Mouse (Mus musculus): ENCODE measurements at regions not wholly inside any gene's neighbourhood (a gene's known extent, or its start where the extent isn't known, plus 50 kb on each side); places are given as distances from the start of the nearest gene placed in this dataset.

GRCm38 (mm10) chr8:41648276-41648675, 231.4 kb upstream of the Frg1 start:
- DNase-seq (ENCODE audit: low read depth, low spot score), result no peak

GRCm38 (mm10) chr8:41644626-41645025, 227.8 kb upstream of the Frg1 start:
- no peak for DNase-seq (ENCODE audit: low read depth, low spot score)

DNA sequence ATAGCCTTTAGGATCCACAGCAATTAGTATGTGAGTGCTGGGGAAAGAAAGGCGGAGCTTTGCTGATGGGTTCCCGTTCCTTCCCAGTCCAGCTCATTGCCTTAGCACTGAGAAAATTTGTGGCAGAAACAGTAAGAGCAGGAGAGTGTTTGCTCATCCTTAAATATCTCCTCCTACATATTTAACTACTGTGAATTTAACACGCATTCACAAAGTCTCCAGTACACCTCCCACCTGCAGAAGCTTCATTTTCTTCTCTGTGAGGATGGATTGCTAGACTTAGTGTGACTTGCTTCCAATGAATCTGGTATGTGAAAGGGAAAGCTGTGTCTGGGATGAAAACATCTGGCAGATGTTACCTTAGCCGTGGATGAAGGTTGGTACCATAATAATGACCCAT, 207.0 kb upstream of the Frg1 start:
- no peak for DNase-seq (ENCODE audit: low read depth, low spot score)

GRCm38 (mm10) chr8:41600255-41600654, 183.4 kb upstream of the Frg1 start:
- no peak for DNase-seq (ENCODE audit: low read depth, low spot score)

- no peak for DNase-seq (ENCODE audit: low read depth, low spot score)
Measured at GRCm38 (mm10) chr8:41594446-41594845, 177.6 kb upstream of the Frg1 start.

DNA sequence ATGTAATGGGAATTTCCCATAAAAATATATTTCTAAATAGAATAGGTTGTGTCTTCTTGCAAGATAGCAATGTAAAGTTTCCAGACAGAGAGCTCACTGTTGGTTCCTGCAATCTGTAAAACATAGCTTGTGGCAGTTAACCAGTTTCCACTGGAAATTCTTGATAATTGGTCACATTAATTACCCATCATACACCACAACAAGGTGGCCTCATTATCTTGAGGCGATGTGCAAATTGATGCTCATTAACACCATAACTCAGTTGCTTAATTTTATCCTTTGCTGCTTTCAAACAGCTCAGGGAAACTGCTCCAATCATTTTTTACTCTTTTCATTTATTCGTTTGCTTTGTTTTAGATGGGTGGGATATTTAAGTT, 176.8 kb upstream of the Frg1 start:
- no peak for DNase-seq (ENCODE audit: low read depth, low spot score)

GRCm38 (mm10) chr8:41592741-41593665, 176.1 kb upstream of the Frg1 start:
- no peak for DNase-seq (ENCODE audit: low read depth, low spot score)

DNA sequence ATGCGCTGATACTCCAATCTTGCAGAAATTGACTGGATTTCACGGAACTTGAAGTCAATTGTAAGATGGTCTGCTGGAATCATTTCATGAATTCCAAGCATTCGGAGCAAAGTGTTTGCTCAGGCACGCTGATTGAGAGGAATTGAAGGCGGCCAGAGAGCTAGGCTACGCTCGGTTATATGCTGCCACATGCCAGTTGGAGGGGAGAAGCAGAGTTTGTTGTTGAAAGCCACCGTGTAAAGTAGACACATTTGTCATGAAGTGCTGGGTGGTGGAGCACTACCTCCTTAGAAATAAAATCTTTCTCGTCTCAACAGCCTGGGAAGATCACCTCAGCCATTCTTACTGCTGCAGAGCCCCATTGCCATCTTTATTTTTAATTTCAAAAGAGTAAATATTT, 175.3 kb upstream of the Frg1 start:
- DNase-seq (ENCODE audit: low read depth, low spot score), result no peak

- no peak for DNase-seq (ENCODE audit: low read depth, low spot score)
Measured at GRCm38 (mm10) chr8:41588157-41588556, 171.3 kb upstream of the Frg1 start.

DNA sequence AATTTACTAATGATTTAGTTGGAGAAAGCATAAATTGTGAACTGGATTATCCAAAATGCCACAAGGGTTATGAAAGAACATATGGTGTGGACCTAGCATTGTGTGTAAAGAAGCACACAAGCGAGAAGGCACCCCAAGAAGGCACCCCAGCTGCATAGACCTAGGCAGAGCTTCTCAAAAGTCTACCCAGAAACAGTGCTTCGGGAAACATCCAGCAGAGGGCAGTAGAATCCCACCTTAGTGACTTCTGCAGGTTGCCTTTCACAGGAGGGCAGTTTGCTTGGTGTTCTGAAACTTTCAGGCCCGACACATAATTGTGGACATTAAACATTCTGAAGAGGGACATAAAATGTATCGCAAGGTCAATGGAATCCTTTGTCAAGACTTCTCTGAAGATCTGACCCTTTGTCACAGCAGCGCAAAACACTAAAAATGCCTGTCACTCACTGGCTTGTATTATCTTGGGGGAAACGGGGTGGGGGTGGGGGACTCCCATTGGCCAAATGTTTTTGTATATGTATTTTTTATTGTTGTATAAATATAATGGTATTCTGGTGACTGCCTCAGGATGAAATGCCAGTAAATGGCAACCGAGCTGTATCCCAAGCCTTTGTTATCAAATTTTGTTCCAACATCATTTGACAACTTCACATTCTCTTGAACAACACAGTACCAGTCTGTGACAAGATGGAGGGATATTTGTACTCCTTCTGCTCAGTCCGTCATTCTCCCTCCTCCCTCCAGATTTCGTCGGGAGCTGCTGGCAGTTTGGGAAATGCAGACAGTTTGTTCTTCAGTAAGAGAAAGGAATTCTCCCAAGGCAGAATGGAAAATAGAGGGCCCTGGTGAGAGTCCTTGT, 156.4 kb upstream of the Frg1 start:
- peak; percentile 50 for DNase-seq (ENCODE audit: low read depth, low spot score)

DNA sequence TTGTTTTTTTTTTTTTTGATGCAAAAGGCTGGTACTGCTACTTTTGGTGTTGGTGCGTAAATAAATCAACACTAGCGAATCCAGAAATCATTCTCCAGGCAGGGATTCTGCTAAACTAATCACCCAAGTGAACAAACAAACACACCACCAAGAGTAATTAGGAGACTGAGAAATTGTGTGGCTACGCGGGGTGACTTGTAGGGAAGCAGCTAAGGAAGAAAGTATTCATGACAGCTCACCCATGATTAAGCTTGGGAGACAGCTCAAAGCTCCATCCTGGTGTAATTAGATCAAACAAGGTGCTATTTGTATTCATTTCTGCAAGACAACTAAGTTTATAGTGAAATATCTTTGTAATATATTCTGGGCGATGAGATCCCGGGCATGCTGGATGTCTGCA, 153.7 kb upstream of the Frg1 start:
- no peak for DNase-seq (ENCODE audit: low read depth, low spot score)

- no peak for DNase-seq (ENCODE audit: low read depth, low spot score)
Measured at GRCm38 (mm10) chr8:41561995-41562394, 145.1 kb upstream of the Frg1 start.

GRCm38 (mm10) chr8:41556819-41557218, 139.9 kb upstream of the Frg1 start:
- DNase-seq (ENCODE audit: low read depth, low spot score), result no peak

DNA sequence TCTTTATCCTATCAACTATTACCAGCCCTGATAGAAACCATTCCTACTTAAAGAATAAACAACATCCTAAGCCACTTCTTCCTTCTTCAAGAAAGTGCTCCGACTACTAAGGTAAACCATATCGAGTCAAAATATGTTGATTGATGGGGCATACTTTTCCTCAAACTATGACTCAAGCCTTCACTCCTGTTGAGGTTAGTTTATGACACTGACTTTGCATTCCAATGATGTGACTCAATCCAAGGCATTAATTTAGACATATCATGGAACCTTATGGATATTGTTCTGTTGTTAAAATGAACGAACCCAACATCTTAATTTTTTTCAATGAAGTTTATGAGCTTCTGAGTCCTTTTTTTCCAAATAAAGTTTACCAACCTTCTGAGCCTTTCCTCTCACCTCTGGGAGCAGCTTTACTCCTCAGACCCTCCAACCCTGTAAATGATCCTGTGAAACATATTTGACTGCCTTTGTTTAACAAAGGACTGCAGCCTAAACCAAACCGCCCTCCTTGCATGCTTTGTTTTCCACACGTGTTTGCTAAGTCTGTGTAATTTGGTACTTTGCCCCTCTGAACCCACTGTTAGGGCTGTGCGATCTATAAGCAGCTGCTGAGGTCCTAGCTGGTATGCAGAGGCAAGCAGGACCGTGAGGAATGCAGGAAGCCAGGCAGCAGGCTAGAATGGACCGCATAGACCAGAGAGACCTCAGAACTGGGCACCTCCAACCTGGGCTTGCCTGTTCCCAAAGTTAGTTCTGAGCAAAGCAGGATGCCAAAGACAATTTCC, 136.1 kb upstream of the Frg1 start:
- no peak for DNase-seq (ENCODE audit: low read depth, low spot score)

DNA sequence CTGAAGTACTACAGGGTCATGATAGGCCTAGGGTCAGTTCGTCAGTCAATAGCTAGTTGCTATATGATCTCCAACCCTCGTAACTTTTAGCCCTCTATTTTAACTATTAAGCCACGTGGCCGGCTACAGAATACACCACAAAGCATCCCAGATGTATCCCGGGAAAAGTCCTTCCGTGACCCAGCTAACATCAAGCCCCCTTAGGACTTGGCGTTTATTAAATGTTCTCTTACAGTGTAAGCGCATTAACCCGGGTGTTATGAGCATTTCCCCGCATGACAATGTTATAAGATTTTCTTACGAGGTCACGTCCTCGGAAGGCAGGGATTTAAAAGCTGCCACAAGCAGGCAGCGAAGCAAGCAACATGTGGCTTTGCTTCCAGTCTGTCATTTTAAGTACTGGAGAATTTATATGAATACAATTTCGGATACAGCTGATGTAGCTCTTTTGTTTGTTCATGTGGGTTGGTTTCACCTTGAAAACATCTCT, 135.1 kb upstream of the Frg1 start:
- no peak for DNase-seq (ENCODE audit: low read depth, low spot score)

DNA sequence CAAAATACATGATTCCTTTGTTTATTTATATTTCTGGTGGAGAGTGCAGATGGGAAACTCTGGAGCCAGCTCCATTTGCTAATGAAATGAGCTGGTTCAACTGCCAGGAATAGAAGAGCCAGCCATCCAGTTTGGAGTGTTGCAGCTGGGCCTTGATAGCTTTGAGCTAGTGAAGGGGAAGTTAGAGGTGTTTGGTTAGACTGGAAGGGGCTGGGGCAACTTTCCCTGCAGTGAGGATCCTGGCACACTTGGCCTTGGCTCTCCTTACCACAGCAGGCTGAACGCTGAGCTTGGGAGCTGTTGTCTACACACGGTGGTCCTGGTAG, 133.2 kb upstream of the Frg1 start:
- no peak for DNase-seq (ENCODE audit: low read depth, low spot score)

DNA sequence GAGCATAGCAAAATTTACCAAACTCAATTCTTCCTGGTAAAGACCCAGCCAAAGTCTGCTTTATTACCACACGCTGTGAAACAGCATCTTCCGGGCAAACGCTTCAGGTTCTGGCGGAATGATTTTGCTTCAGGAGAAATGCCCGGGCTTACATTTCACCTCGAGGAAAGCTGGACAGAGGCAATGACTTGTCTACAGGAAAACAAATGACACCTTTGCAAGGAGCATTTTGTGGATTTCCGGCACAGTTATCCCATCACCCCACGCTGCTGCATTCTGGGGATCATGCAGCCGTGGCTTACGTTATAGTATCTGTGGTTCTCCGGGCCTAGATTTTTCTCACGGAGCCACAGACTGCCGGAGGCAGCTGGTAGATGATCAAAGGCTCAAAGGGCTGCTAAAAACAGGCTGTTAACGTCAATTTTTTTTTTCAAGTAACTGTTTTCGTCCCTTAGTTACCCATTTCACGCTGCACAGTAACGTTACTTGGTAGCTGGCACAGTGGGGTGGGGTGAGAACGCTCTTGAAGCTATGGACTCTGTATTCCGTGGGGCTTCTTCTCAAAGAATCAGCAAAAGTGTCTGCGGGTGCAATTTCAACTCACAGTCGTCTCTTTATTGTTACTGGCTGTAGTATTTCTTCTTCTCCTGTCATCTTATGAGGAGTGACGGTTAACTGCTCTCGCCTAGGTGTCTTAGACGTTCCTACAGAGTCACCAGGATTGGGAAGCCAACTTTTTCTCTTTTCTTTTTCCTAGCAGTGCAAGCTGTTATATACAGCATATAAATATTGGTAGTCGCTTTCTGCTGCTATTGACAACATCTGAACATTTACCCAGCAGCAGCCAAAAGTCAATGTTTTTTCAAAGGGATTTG, 132.6 kb upstream of the Frg1 start:
- no peak for DNase-seq (ENCODE audit: low read depth, low spot score)

DNA sequence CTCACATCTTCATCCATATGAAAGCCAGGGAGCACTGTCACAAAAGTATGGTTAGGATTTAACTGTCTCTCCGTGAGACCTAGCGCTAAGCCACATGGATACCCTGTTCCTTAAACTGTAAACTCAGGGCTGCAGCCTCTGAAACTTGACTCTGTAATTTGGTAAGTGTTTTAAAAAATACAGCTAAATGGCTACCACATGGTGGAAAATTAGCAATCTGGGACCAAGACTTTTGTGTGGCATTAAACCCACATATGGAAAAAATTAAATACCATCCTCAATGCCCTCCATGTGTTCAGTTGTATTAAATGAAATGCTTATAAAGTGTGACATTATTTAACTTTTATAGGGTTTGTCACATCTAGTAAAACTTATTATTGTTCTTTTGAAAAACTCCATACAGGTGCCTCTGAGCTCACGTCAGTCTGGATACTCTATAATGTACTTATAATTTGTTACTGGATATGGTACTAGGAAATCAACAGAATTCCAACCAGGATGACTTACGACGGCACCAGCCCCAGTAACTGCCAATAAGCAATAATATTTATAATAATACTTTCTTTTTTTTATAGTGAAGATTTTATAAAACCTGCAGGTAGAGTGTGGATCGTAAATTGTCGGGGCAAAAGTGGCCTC, 131.0 kb upstream of the Frg1 start:
- DNase-seq (ENCODE audit: low read depth, low spot score), result no peak

DNA sequence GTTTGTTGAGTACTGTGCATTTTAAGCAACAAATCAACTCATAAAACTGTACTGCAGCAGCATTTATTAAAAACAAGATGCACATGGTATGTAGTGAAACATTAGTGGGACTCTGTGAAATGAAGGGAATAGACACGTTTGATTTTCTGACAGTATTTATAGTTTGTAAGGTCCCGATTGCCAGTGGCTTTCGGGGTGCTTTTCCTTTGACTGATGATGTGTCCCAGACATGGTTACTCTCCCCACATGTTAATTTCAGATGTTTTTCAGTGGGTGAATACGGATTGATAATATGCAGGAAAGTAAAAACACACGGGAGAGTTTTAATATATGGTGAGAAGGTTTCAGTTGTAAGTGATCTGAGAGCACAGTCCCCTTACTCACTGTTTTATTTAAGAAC, 115.3 kb upstream of the Frg1 start:
- DNase-seq (ENCODE audit: low read depth, low spot score), result no peak

GRCm38 (mm10) chr8:41529581-41529980, 112.7 kb upstream of the Frg1 start:
- DNase-seq (ENCODE audit: low read depth, low spot score), result no peak

Measured in retina, adult 2 months (tissue).